Mouse (Mus musculus): Measurements from ENCODE around the gene Cfap61.

Cfap61 gene

GRCm38 (mm10) chr2:146219791-146220190 lies 285.2 kb downstream of the Cfap61 start:
- in situ Hi-C loops (cut with MboI, MseI), result loop anchor here (10.0 kb wide), 1 partner anchor 185 kb away; no protein-coding TSS in a partner anchor

GRCm38 (mm10) chr2:146220591-146221075 lies 286.0 kb downstream of the Cfap61 start:
- in situ Hi-C loops (cut with MboI, MseI), result no loop called here

GRCm38 (mm10) chr2:146221076-146221928 lies 286.7 kb downstream of the Cfap61 start, which contains the start of gene Insm1:
TSS of gene Insm1 (plus strand) at chr2:146221921.
- in situ Hi-C loops (cut with MboI, MseI), result no loop called here

GRCm38 (mm10) chr2:146221929-146222278 lies 287.3 kb downstream of the Cfap61 start:
- in situ Hi-C loops (cut with MboI, MseI), result no loop called here

- in situ Hi-C loops (cut with MboI, MseI), result no loop called here
These were observed 287.9 kb downstream of the Cfap61 start for GRCm38 (mm10) chr2:146222279-146223175.

GRCm38 (mm10) chr2:146223176-146223905 lies 288.8 kb downstream of the Cfap61 start:
- in situ Hi-C loops (cut with MboI, MseI), result no loop called here

- in situ Hi-C loops (cut with MboI, MseI), result no loop called here
These were observed 289.6 kb downstream of the Cfap61 start for GRCm38 (mm10) chr2:146224141-146224540.

GRCm38 (mm10) chr2:146225818-146226217 lies 291.2 kb downstream of the Cfap61 start:
- in situ Hi-C loops (cut with MboI, MseI), result no loop called here

GRCm38 (mm10) chr2:146226484-146226883 lies 291.9 kb downstream of the Cfap61 start:
- in situ Hi-C loops (cut with MboI, MseI), result no loop called here

- in situ Hi-C loops (cut with MboI, MseI), result no loop called here
These were observed 293.1 kb downstream of the Cfap61 start for GRCm38 (mm10) chr2:146227646-146228045.

GRCm38 (mm10) chr2:146228435-146228834 lies 293.9 kb downstream of the Cfap61 start:
- in situ Hi-C loops (cut with MboI, MseI), result no loop called here

- in situ Hi-C loops (cut with MboI, MseI), result no loop called here
These were observed 296.9 kb downstream of the Cfap61 start for GRCm38 (mm10) chr2:146231485-146231884.

- in situ Hi-C loops (cut with MboI, MseI), result no loop called here
These were observed 304.7 kb downstream of the Cfap61 start for GRCm38 (mm10) chr2:146239196-146239747.

GRCm38 (mm10) chr2:146244049-146244448 lies 309.5 kb downstream of the Cfap61 start:
- in situ Hi-C loops (cut with MboI, MseI), result loop anchor here (10.0 kb wide), 1 partner anchor 1139 kb away; no protein-coding TSS in a partner anchor

- in situ Hi-C loops (cut with MboI, MseI), result loop anchor here (10.0 kb wide), 1 partner anchor 1141 kb away; no protein-coding TSS in a partner anchor
These were observed 310.8 kb downstream of the Cfap61 start for GRCm38 (mm10) chr2:146245401-146245800.

GRCm38 (mm10) chr2:146246409-146247075 lies 312.0 kb downstream of the Cfap61 start:
- in situ Hi-C loops (cut with MboI, MseI), result loop anchor here (10.0 kb wide), 1 partner anchor 1142 kb away; no protein-coding TSS in a partner anchor

GRCm38 (mm10) chr2:146247576-146247975 lies 313.0 kb downstream of the Cfap61 start:
- in situ Hi-C loops (cut with MboI, MseI), result loop anchor here (10.0 kb wide), 1 partner anchor 1143 kb away; no protein-coding TSS in a partner anchor

GRCm38 (mm10) chr2:146249033-146249432 lies 314.4 kb downstream of the Cfap61 start:
- in situ Hi-C loops (cut with MboI, MseI), result loop anchor here (10.0 kb wide), 1 partner anchor 1144 kb away; no protein-coding TSS in a partner anchor

- in situ Hi-C loops (cut with MboI, MseI), result no loop called here
These were observed 315.8 kb downstream of the Cfap61 start for GRCm38 (mm10) chr2:146250236-146250904.

GRCm38 (mm10) chr2:146254387-146254786 lies 319.8 kb downstream of the Cfap61 start:
- in situ Hi-C loops (cut with MboI, MseI), result no loop called here

All from regulatory T cell (primary cell).